Mouse (Mus musculus) retina, embryonic 14.5 days (tissue): ENCODE measurements around the gene Hsf2bp.

ENCODE experiments used
- DNase-seq: peaks from one replicate; pipeline ENCODE4 v3.0.0-alpha.2; 2015; ENCODE audit warnings: low spot score

Hsf2bp gene

GRCm38 (mm10) chr17:32031684-32032083, 4.5 kb downstream of the Hsf2bp start:
- DNase-seq = peak; percentile 11

GRCm38 (mm10) chr17:32028301-32028700, 7.8 kb downstream of the Hsf2bp start:
- no peak for DNase-seq

- DNase-seq = peak; percentile 74
Observed at GRCm38 (mm10) chr17:32027666-32028065, 8.5 kb downstream of the Hsf2bp start.

GRCm38 (mm10) chr17:32025386-32025785, 10.8 kb downstream of the Hsf2bp start:
- DNase-seq = peak; percentile 86

GRCm38 (mm10) chr17:32024671-32025073, 11.5 kb downstream of the Hsf2bp start:
- DNase-seq = peak; percentile 9

- no peak for DNase-seq
Observed at GRCm38 (mm10) chr17:32023088-32023487, 13.1 kb downstream of the Hsf2bp start.

GRCm38 (mm10) chr17:32022551-32022950, 13.6 kb downstream of the Hsf2bp start:
- DNase-seq = no peak

GRCm38 (mm10) chr17:32021981-32022380, 14.2 kb downstream of the Hsf2bp start:
- DNase-seq = no peak

- DNase-seq = no peak
Observed at GRCm38 (mm10) chr17:32018127-32018894, 17.8 kb downstream of the Hsf2bp start.

GRCm38 (mm10) chr17:32016481-32016880, 19.7 kb downstream of the Hsf2bp start:
- no peak for DNase-seq

GRCm38 (mm10) chr17:32013659-32014058, 22.5 kb downstream of the Hsf2bp start:
- no peak for DNase-seq

GRCm38 (mm10) chr17:32012254-32012653, 23.9 kb downstream of the Hsf2bp start:
- DNase-seq = no peak

GRCm38 (mm10) chr17:32011694-32012093, 24.5 kb downstream of the Hsf2bp start:
- DNase-seq = no peak

- no peak for DNase-seq
Observed at GRCm38 (mm10) chr17:32006800-32007199, 29.3 kb downstream of the Hsf2bp start.

GRCm38 (mm10) chr17:32003251-32003650, 32.9 kb downstream of the Hsf2bp start:
- no peak for DNase-seq

- no peak for DNase-seq
Observed at GRCm38 (mm10) chr17:31998351-31998750, 37.8 kb downstream of the Hsf2bp start.

GRCm38 (mm10) chr17:31996331-31996730, 39.8 kb downstream of the Hsf2bp start:
- DNase-seq = no peak

GRCm38 (mm10) chr17:31995784-31996183, 40.4 kb downstream of the Hsf2bp start:
- DNase-seq = no peak

- no peak for DNase-seq
Observed at GRCm38 (mm10) chr17:31994132-31994531, 42.0 kb downstream of the Hsf2bp start.

GRCm38 (mm10) chr17:31993354-31993753, 42.8 kb downstream of the Hsf2bp start:
- DNase-seq = no peak

GRCm38 (mm10) chr17:31992004-31992403, 44.1 kb downstream of the Hsf2bp start:
- no peak for DNase-seq

- no peak for DNase-seq
Observed at GRCm38 (mm10) chr17:31989035-31989434, 47.1 kb downstream of the Hsf2bp start.

- DNase-seq = no peak
Observed at GRCm38 (mm10) chr17:31986915-31987314, 49.2 kb downstream of the Hsf2bp start.

GRCm38 (mm10) chr17:31983491-31983890, 52.7 kb downstream of the Hsf2bp start:
- DNase-seq = no peak
